Mouse (Mus musculus) urinary bladder, postnatal 14 days (tissue): ENCODE measurements at regions not wholly inside any gene's neighbourhood (a gene's known extent, or its start where the extent isn't known, plus 50 kb on each side); places are given as distances from the start of the nearest gene placed in this dataset.
A peak's percentile ranks its signal among the peaks of the same experiment; 100 is the strongest.
"Not testable (repeated sequence)": the region's sequence is repeated elsewhere in the genome, so short reads cannot be mapped to it uniquely, and the experiment has no call there.

Experiments used
- DNase-seq: peaks from one replicate; pipeline ENCODE4 v3.0.0; 2021; ENCODE audit warnings: low spot score

GRCm38 (mm10) chr7:29639591-29639990 lies 87.2 kb downstream of the Catsperg2 start:
- not testable (repeated sequence) for DNase-seq

- DNase-seq = no peak
Measured at GRCm38 (mm10) chr7:29602356-29602755, 83.9 kb upstream of the Sipa1l3 start.

DNA sequence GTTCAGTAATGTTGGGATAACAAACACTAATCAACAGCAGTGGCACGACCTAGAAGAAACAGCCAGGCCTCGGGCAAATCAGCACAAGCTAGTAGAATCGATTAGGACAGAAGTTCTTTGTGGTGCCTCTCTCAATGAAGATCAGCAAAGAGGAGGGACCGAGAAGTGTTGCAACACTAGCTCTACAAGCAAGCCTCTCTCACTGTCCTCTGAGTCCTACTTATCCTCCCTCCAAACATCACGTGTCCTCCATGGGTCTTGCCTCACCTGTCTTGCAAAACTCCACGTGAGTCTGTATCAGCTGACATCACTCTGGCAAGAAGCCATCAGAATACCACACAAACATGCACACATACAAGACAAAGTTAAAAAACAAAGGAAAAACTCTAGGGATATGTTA lies 82.9 kb upstream of the Sipa1l3 start:
- DNase-seq = no peak

- peak; percentile 57 for DNase-seq
Measured at GRCm38 (mm10) chr7:29597291-29597690, 78.8 kb upstream of the Sipa1l3 start.

GRCm38 (mm10) chr7:29578128-29578527 lies 59.7 kb upstream of the Sipa1l3 start:
- no peak for DNase-seq

DNA sequence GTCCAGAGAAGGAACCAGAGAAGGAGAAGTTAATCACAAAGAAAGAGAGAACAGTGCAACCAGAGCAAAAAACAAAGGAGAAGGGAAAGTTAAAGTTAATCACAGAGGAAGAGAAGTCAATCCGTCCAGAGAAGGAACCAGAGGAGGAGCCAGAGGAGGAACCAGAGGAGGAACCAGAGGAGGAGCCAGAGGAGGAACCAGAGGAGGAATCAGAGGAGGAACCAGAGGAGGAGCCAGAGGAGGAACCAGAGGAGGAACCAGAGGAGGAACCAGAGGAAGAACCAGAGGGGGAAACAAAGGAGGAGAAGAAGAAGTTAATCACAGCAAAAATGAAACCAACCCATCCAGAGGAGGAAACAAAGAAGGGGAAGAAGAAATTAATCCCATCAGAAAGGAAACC lies 57.2 kb upstream of the Sipa1l3 start:
- no peak for DNase-seq
